Mouse (Mus musculus) embryonic fibroblast, embryonic 13.5 days (primary cell): ENCODE data around the gene Csrnp1. TPM values are rescaled to one million over a fixed set of nuclear protein-coding genes. Genes with fewer than 3 reads are reported as not detected.
A peak's percentile ranks its signal among the peaks of the same experiment; 100 is the strongest.

Experiments
- H3K27ac ChIP-seq: 2 replicates; pipeline ENCODE4 v1.5.1; 2012; ENCODE audit warnings: low read length, control low read depth, inconsistent platforms; ENCODE audit not compliant: insufficient read depth
- H3K4me1 ChIP-seq: 2 replicates; pipeline ENCODE4 v1.6.1; 2011; ENCODE audit warnings: low read length; ENCODE audit not compliant: control insufficient read depth, insufficient read depth
- H3K4me3 ChIP-seq: 2 replicates; pipeline ENCODE4 v1.5.1; 2011; ENCODE audit warnings: mild to moderate bottlenecking, control low read depth, low read length; ENCODE audit not compliant: insufficient read depth
- CTCF ChIP-seq: IDR thresholded peaks from 2 replicates; pipeline ENCODE4 v1.5.1; 2011; ENCODE audit warnings: mild to moderate bottlenecking, control low read depth, low read length, moderate library complexity, borderline replicate concordance; ENCODE audit not compliant: insufficient read depth
- POLR2A ChIP-seq: IDR thresholded peaks from 2 replicates; pipeline ENCODE4 v1.6.1; 2011; ENCODE audit warnings: low read depth, mild to moderate bottlenecking, control low read depth, low read length, moderate library complexity
- polyA plus RNA-seq: library from polyadenylated mRNA; stranded (reverse); fragments of >200 nt; gene quantifications from 2 replicates; pipeline ENCODE4 v1.2.4, GENCODE M21; 2011; ENCODE audit warnings: low read depth; ENCODE audit not compliant: missing spikeins, insufficient read length

Csrnp1 gene
- polyA plus RNA-seq, 1 experiment, result 17.7 TPM

GRCm38 (mm10) chr9:120009226-120009841, 24.9 kb upstream of the Csrnp1 start:
- TF ChIP-seq CTCF (no peak), POLR2A (no peak)

GRCm38 (mm10) chr9:120007833-120008232, 23.4 kb upstream of the Csrnp1 start:
- H3K4me3 ChIP-seq, result no peak overlapping the region

More at GRCm38 (mm10) chr9:120009226-120009841, 24.9 kb upstream of the Csrnp1 start:
- no peak overlapping the region for H3K4me3 ChIP-seq
- H3K27ac ChIP-seq, result no peak overlapping the region
- peaks cover 14% of the 10 kb centered on the region for H3K4me1 ChIP-seq

GRCm38 (mm10) chr9:120005936-120006335, 21.5 kb upstream of the Csrnp1 start:
- H3K4me3 ChIP-seq, result no peak overlapping the region
- H3K27ac ChIP-seq, result no peak overlapping the region
- H3K4me1 ChIP-seq, result no peaks in the 10 kb centered on the region; the same call in 1 of the 2 replicates
- TF ChIP-seq CTCF (no peak), POLR2A (no peak)

More at GRCm38 (mm10) chr9:120007833-120008232, 23.4 kb upstream of the Csrnp1 start:
- Histone ChIP-seq H3K27ac (no peak overlapping the region), H3K4me1 (0 out of 2 replicates have a peak, but pooled peaks cover 5% of the 10 kb centered on the region)
- TF ChIP-seq POLR2A (no peak), CTCF (no peak)

- no peak overlapping the region for H3K27ac ChIP-seq
- TF ChIP-seq CTCF, result no peak
- no peak overlapping the region for H3K4me3 ChIP-seq
- H3K4me1 ChIP-seq, result no peaks in the 10 kb centered on the region; the same call in 1 of the 2 replicates
Observed at GRCm38 (mm10) chr9:120002893-120003292, 18.4 kb upstream of the Csrnp1 start.

GRCm38 (mm10) chr9:120001945-120002725, 17.7 kb upstream of the Csrnp1 start:
- Histone ChIP-seq H3K4me3 (peak overlapping the region; percentile 20), H3K4me1 (no peaks in the 10 kb centered on the region; the same call in 1 of the 2 replicates), H3K27ac (peak overlapping the region; percentile 80)
- TF ChIP-seq POLR2A (peak; percentile 61), CTCF (no peak)

- Histone ChIP-seq H3K27ac (no peak overlapping the region), H3K4me1 (no peaks in the 10 kb centered on the region; the same call in 1 of the 2 replicates), H3K4me3 (no peak overlapping the region)
- no peak for TF ChIP-seq POLR2A
- TF ChIP-seq CTCF, result no peak
Observed at GRCm38 (mm10) chr9:120000761-120001160, 16.3 kb upstream of the Csrnp1 start.

GRCm38 (mm10) chr9:119999636-120000035, 15.2 kb upstream of the Csrnp1 start:
- Histone ChIP-seq H3K27ac (no peak overlapping the region), H3K4me3 (no peak overlapping the region), H3K4me1 (no peaks in the 10 kb centered on the region; the same call in 1 of the 2 replicates)
- TF ChIP-seq CTCF, result no peak
- no peak for TF ChIP-seq POLR2A

- H3K4me3 ChIP-seq, result no peak overlapping the region
- no peaks in the 10 kb centered on the region; the same call in 1 of the 2 replicates for H3K4me1 ChIP-seq
- no peak overlapping the region for H3K27ac ChIP-seq
- no peak for TF ChIP-seq POLR2A
- TF ChIP-seq CTCF, result no peak
Observed at GRCm38 (mm10) chr9:119998776-119999175, 14.3 kb upstream of the Csrnp1 start.

GRCm38 (mm10) chr9:119996080-119996479, 11.6 kb upstream of the Csrnp1 start:
- TF ChIP-seq POLR2A, result no peak
- no peak for TF ChIP-seq CTCF
- no peak overlapping the region for H3K4me3 ChIP-seq
- H3K27ac ChIP-seq, result no peak overlapping the region
- H3K4me1 ChIP-seq, result no peaks in the 10 kb centered on the region

GRCm38 (mm10) chr9:119994207-119994606, 9.7 kb upstream of the Csrnp1 start:
- Histone ChIP-seq H3K4me3 (no peak overlapping the region), H3K4me1 (no peaks in the 10 kb centered on the region), H3K27ac (no peak overlapping the region)
- TF ChIP-seq CTCF (no peak), POLR2A (no peak)

GRCm38 (mm10) chr9:119993092-119993844, 8.8 kb upstream of the Csrnp1 start:
- Histone ChIP-seq H3K4me3 (no peak overlapping the region), H3K4me1 (no peaks in the 10 kb centered on the region), H3K27ac (no peak overlapping the region)
- TF ChIP-seq CTCF, result no peak
- TF ChIP-seq POLR2A, result no peak
